Mouse (Mus musculus) cerebral cortex, adult 2 months (tissue): ENCODE data around the gene Col27a1.

Experiments
- WGBS: fragments of 180-500 bp; shearing (Covaris S2); methylation state at CpG from one replicate; pipeline ENCODE4 v1.1.7; 2018; 5-methylcytosine and 5-hydroxymethylcytosine counted together

The Col27a1 gene

DNA sequence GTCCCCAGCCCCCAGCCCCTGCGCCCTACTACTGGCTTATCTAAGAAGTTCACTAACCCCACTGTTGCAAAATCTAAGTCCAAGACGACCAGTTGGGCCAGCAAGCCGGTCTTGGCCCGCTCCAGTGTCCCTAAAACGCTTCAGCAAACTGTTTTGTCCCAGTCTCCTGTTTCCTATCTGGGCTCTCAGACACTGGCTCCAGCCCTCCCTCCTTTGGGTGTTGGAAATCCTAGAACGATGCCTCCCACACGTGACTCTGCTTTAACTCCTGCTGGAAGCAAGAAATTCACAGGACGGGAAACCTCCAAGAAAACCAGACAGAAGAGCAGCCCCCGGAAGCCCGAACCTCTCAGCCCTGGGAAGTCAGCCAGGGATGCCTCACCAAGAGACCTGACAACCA lies 11.6 kb downstream of the Col27a1 start:
- WGBS = 75% methylated on average over 10 of the region's 10 CpGs

DNA sequence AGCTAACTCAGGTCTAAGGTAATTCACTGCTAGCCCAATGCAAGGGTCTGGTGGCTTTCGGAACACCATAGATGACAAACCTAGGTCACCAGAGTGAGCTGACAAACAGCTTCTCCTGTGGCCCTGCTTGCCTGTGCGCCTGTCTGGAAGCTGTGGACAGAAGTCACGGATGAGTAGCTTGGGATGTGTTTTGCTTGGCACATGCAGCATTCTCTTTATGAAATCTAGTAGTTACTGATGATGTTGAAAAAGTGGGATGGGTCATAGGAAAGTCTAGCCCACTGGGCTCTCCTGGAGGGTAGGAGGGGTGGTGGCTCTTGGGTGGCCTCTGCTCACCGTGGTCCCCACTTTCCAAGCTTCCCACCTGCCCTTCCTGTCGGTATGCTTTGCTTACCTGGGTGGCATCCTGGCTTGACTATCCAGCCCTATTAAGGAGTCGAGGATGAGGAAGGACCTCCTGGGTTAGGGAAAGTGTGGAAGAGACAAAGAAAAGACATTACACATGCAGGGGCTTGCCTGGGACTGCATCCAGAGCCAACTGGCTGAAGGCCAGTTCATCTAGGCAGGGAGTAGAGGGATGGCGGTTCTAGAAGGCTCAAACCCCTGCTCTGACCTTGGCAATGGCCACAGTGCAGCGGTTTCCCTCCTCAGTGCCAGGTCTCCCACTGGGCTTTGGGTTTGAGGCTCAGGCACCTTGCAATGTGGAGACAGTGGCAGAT lies 12.5 kb downstream of the Col27a1 start:
- WGBS = 69% methylated on average over 8 of the region's 8 CpGs

DNA sequence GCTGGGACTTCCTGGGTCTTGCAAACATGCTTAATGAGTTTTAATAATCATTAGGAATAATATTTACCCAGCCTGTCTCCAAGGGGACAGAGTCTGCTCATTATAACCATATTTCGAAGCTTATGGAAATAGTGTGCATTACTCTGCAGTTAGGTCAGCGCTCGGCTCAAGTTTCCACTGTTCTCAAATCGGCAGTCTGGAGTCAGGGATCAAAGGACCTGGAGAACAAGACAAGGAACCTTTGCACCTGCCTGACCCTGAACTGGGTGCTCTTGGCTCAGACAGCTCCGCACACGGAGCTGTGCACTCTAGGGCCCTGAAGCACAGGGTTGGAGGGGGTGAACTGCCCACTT lies 13.1 kb downstream of the Col27a1 start:
- 74% methylated on average over 6 of the region's 6 CpGs for WGBS

DNA sequence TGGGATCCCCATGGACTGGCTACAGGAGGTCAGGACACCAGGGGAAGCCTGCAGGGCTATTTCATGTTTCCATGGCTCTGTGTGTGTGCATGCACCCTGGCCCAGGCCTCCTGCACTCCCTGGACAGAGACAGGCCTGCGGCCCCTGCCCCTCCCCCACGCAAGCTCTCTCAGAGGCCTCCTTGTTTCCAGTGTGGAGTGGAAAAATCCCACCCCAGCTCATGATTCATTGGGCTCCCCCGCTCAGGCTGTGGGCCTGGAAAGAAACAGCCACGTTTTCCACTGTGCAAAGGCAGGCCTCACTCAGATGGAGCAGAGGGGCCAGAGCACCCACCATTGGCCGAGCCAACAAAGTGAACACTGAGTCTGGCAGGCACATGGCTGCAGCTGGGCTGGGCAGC lies 15.1 kb downstream of the Col27a1 start:
- 39% methylated on average over 5 of the region's 5 CpGs for WGBS

DNA sequence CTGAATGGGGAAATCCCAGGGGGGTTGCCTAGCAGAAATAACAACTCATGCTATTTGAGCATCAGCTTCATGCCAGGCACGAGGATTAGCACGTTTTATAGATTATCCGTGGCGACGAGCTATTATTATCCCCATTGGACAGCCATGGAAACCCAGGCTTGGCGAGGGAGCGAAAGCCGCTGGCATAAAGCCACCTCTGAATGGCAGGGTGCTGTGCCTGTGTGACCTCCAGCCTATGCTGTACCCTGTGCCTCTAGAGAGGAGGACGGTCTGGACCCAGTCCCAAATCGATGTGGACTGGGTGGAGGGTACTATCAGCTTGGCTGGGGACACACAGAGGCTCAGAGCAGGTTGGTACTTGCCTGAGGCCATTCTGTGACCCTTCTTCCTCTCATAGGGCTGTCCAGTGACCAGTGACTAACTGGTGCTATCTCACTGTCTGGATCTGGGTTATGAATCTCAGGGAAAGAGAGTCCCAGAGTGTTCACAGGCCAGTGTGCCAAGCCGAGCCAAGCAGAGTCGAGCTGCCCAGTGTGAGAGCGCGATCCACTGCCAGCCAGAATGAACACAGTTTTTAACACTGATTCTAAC lies 16.3 kb downstream of the Col27a1 start:
- WGBS = 58% methylated on average over 14 of the region's 14 CpGs

DNA sequence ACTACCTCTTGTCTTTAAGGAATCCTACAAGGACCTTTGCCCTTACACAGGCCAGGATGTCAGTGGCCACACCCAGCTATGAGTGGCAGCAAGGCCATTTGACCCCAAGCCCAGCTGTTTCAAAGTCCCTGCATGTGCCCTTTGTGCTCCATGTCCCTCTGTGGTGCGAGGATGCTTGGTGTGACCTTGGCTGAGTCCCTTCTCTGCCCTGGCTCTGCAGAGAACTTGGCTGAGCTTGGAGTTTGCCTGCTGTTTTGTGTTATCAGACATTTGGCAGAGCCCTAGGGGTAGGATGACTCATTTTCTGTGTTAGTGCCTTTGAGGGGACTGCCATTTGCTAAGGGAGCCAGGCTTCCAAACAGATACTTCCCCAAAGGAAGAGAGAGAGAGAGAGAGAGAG lies 17.3 kb downstream of the Col27a1 start:
- WGBS = 91% methylated on average over 1 of the region's 1 CpGs

DNA sequence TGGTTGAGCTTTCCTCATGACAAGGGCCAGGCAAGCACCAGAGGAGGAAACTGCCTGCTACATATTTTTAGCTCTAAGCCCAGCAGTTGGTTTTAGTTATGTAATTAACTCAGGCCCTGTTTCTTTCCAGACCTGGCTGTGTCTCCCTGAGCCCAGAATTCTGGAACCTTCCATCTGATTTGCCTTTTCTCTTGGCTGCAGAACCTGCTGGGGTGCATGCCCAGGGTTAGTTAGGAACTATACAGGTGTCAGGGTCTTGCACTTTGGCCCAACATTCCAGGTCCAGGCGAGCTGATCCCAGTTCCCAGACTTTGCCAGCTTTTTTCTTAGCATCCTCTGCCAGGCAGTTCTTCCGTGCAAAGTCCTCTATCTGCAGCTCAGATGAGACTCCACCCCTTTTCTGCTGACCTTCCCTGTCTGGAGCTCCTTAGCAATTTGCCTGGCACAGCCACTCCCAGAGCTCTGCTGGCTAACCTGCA lies 18.8 kb downstream of the Col27a1 start:
- 36% methylated on average over 2 of the region's 2 CpGs for WGBS

DNA sequence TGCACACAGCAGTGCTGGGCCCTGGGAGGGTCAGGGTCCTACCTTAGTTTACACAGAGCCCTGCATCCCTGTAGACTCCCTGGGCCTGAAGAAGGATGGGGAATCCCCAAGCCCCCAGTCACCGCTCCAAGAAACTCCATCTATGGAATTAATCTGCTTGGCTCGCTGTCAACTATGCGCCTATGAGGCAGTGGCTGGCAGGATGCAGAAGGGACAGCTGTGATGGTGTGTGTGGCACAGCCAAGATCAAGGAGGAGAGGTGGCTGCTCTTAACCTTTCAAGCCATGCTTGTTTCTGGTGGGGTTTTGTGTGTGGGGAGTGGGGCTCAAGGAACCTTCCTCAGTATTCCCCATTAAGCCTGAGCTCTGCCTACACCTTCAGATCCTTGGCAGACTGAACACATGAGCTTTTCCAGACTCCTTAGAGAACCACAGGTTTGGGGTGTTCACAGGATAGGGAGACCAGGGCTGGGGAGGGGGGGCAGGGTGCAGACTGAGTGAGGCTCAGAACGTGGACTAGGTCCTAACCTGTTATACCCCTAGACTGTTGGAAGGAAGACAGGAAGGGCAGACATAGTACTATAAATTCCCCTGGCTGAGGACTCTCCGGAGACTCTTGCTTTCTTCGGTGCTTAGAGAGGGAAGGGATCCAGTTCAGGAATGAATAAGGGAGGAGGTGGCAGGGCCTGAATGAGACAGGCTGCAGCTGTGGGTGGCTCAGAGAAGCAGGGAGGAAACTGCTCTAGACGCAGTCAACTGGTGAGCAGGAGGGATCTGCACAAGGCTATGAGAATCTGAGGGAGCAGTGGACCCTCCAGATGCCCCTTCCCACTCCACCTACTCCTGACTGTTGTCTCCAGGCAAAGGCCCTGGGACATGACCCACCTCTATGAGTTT lies 20.0 kb downstream of the Col27a1 start:
- 37% methylated on average over 7 of the region's 7 CpGs for WGBS

DNA sequence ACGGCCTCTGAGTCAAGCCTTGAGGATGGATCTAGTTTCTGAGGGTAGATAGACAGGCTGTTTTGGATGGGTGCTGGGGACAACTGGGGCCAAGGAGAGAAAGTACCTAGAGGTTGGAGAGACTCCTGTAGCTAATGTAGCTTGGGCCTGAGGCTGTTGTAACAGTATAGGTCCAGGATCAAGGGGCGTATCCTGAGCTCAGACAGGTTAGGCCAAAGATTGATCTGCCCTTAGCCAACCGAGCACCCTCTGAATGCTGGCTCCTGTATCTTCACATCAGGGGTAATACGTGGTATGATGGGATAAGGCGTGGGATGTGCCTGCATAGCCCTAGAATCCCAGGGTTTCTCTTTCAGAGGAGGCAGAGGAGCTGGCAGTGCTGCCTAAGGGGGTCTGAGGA lies 21.0 kb downstream of the Col27a1 start:
- WGBS = 95% methylated on average over 5 of the region's 5 CpGs

DNA sequence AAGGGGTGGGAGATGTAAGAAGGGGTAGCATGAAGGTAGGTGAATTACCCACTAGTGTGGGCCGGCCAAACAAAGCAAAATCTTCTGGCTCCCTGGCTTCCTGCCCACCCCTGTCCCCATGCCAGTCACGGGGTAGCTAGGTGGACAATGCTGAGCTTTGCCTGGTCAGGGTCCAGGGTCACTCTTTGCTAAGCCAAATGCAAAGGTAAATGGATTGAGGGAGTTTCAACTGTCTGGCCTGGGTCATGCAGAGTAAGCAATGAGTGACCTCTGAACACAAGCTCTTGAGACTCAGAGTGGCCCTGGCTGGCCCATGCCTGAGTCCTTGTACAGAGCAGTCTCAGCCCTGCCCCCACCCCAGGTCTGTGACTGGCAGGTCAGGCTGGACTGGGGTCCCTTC lies 22.4 kb downstream of the Col27a1 start:
- WGBS = 75% methylated on average over 2 of the region's 2 CpGs

DNA sequence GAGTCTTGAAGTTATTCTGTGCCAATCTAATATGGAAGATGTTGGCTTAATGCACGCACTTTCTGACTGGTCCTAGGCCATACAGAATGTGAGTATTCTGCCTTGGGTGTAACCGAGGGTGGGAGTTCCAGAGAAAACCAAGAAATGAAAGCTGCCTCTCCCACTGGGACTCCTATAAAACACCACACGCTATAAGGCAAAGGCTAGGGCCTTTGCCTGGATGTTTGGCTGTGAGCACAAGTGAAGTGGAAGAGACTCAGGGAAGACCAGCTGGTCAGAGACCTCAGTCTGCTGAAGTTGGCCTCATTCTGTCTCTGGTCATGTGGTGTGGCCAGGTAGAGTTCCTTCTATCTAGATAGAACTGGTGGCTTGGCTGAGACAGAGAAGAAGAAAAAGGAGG lies 23.4 kb downstream of the Col27a1 start:
- 95% methylated on average over 3 of the region's 3 CpGs for WGBS

DNA sequence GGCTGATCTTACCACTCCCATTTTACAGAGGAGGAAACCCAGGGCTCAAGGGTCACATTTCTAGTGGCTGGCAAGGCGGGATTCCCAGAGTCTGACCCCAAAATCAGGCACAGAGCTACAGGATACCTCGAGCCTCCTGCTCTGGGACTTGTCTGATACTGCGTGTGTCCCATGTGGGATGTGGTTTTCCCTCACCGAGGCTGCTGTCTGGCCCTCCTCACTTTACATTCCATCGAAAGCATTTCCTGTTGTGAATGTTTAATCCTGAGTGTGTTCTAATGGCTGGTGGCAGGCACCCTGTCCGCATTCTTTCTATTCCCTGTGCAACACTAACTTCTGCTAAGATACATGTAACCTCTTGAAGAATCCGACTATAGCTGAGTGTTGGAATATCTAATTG lies 24.3 kb downstream of the Col27a1 start:
- 82% methylated on average over 7 of the region's 7 CpGs for WGBS

DNA sequence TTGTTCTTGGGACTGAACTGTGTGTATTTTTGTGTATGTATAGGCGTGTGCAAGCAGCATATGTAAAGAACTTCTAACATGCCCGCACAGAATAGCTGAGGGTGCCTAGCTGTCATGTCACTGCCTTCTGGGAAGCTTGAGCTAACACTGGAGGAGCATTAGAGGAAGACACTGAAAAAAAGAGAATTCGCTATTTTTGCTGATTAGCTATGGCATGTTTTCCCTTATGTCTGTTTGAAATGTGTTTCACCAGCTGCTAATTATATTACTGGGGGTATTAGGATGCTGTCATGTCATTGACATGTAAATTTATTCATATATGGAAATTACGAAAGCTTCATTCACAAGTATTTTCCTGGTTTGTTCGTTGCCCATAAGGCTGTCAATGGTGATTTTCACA lies 24.9 kb downstream of the Col27a1 start:
- WGBS = 65% methylated on average over 5 of the region's 5 CpGs

DNA sequence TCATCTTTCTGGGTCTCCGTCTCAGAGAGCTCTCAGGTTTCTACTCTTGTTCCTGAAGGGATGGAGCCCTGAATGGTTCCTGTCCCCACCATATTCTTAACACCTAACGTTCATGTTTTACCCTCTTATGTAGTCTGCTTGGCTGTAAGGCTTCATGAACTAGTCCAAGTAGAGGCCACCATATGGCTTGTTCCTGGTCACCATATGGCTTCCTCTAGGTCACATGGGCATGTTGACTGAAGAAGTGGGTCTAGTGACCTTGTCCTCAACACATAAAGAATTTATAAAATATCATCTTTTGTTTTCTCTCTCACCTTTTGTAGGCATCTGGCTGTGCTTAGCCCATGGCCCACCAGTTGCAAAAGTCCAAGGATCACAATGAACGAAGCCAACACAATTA lies 27.2 kb downstream of the Col27a1 start:
- 89% methylated on average over 3 of the region's 3 CpGs for WGBS

DNA sequence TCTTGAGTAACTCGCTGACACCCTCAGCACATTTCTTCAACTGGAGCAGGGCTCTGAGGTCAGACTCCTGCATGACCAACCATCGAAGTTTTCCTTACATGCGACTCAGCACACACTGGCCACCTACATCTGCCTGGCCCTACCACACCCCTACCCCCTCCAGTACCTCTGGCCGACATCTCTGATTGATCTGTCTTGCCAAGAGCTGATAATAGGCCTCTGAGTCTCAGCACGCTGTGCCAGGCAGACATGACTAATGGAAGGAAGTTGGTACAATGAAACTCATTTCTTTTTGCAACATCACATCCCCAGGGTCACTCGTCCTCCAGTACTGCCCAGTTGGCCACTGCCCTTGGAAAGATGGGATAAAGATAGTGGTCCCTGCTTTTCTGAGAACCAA lies 35.1 kb downstream of the Col27a1 start:
- 84% methylated on average over 6 of the region's 6 CpGs for WGBS

DNA sequence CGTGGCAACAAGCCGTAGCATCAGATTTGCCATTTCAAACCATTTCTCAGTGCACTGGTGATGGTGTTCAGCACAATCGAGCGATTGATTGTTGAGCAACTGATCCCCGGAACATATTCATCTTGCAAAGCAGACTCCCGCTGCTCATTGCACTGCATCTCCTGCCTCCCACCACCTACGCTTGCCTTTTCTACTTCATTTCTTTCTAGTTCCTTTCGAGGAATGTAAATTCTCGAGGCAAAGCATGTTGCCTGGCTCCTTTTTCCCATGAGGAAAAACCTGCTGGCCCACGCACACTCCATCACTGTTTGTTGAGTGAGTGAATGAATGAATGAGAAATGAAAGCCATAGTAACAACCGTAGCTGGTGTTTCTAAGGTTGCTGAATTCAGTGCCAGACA lies 38.0 kb downstream of the Col27a1 start:
- 48% methylated on average over 11 of the region's 11 CpGs for WGBS

DNA sequence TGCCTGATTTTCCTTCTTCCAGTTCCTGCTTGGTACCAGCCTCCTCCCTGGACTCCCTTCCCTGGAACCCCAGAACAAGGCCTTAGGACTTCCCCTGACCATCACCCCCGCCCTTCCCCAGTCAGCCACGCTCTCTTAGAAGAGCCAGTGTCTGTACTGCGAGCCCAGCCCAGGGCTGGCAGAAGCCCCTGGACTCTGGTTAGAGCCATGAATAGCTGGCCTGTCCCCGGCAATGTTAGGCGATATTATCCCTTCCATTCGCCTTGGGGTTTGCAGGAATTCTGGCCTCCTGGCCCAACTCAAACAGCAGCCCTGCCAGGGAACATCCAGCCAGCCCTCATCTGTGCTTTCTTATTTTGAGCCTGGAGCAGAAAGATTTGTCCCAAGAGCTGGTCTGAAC lies 39.9 kb downstream of the Col27a1 start:
- 73% methylated on average over 6 of the region's 6 CpGs for WGBS

DNA sequence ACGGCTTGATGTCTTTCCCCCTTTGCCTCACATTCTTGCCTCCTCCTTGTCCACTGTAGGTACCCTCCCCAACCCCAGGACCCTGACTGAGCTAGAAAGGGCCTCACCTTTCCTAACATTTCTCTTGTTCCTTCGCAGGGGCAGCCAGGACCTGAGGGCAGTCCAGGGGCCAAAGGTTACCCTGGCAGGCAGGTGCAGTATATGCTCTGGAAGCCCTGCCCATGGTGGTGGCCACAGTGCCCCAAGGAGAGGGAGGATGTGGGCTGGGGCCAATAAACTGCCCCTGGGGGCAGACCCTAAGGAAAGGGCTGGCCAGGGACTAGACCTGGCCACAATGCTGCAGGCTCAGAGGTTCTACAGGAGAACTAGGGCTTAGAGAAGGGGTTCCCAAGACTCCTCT lies 40.3 kb downstream of the Col27a1 start:
- WGBS = 83% methylated on average over 2 of the region's 2 CpGs

DNA sequence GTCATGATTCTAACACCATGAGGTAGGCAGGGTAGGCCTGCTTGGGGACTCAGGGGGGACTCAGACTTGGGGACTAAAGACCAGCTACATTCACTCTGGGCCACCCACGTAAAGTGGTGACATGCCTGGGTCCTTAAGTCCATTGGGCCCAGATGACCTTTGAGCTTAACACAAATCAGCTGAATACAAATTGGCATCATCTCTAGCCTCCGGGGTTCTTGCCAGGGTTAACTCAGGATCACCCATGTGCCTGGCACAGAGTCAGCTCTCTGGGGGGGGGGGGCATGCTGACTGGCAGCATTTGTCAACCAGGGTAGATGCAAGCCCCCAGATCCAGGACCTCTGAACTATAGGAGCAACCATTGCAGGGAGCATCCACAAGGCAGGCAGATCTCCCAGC lies 42.6 kb downstream of the Col27a1 start:
- WGBS = 78% methylated on average over 2 of the region's 2 CpGs

DNA sequence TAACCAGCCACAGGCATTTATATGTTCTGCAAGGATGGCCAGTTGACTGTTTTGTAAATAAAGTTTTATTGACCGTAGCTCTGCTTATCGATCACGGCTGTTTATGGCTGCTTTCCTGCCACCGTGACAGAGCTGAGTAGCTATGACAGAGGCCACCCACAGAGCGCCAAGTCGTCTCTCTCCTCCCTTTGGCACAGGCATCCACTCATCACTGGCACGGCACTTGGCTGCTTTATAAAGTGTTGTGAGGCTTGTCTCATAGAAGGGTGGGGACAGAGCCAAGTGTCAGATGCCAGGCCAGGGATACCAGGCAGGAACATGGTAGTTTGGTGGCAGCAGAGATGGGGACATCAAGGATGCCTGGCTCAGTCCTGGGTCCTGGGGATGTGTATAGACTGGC lies 43.5 kb downstream of the Col27a1 start:
- 58% methylated on average over 7 of the region's 7 CpGs for WGBS

DNA sequence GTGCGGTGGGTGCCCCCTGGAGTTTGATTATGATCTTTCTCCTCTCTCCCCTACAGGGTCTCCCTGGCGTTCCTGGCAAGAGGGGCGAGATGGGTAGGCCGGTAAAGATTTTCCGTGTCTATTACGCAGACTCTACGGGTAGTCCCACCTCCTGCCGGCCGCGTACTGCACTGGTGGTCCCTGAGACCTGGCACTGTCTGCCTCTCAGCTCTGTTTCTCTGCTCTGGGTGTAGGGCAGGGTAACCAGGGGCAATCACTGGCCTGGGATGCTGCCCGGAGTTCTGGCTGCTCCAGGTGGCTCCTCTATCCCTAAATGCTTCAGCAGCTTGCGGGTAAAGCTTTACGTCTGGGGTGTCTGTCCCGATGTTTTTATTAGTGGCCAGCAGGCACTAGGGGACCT lies 44.3 kb downstream of the Col27a1 start:
- WGBS = 92% methylated on average over 14 of the region's 14 CpGs

DNA sequence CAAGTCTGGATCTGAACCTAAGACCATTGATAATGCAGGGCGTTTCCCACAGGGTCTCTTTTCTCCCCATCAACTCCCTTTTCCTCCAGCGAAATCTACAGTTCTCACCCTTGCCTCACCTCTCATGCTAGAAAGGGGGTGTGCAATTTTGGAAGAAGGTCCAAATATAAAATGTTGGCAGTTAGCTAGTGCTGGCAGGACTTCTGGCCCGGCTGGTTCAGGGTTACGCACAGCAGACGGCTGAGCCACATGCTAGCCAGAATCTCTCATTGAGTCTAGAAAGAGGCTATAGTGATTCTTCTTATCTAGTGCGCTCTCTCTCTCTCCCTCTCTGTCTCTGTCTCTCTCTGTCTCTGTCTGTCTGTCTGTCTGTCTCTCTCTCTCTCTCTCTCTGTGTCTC lies 45.3 kb downstream of the Col27a1 start:
- 92% methylated on average over 6 of the region's 6 CpGs for WGBS

DNA sequence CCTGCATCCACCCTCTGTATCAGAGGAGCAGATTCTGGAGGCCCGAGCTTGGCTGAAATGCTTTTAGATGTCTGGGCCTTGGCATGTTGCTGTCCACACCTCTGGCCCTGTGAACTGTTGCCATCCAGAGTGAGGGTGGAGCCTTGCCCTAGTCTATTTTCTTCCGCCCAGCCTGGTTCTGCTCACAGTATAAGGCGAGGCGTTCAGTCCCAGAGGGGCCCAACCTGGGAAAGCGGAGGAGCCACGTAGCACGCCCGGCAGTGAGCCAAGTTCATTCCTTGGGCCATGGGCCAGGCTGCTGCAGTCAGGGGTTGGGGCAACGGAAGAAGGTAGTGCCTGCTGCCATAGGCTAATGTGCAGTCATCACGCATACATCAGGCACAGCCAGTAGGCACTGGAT lies 46.7 kb downstream of the Col27a1 start:
- WGBS = 82% methylated on average over 10 of the region's 10 CpGs
